Mouse (Mus musculus): ENCODE measurements at regions not wholly inside any gene's neighbourhood (a gene's known extent, or its start where the extent isn't known, plus 50 kb on each side); places are given as distances from the start of the nearest gene placed in this dataset.
"Not testable (repeated sequence)": the region's sequence is repeated elsewhere in the genome, so short reads cannot be mapped to it uniquely, and the experiment has no call there.

- H3K4me3 ChIP-seq (ENCODE audit: insufficient read depth, low read depth, low read length); H3K27ac ChIP-seq (ENCODE audit: insufficient read depth, low read depth, low read length); H3K4me1 ChIP-seq (ENCODE audit: control insufficient read depth, insufficient read depth, low read length): not testable (repeated sequence)
- 69% methylated on average over 8 of the region's 8 CpGs for WGBS
Measured at GRCm38 (mm10) chr14:52810275-52811127, 315.0 kb upstream of the Olfr1507 start.

- H3K4me1 ChIP-seq (ENCODE audit: control insufficient read depth, insufficient read depth, low read length); H3K27ac ChIP-seq (ENCODE audit: insufficient read depth, low read depth, low read length); H3K4me3 ChIP-seq (ENCODE audit: insufficient read depth, low read depth, low read length): not testable (repeated sequence)
- 80% methylated on average over 2 of the region's 2 CpGs for WGBS
Measured at GRCm38 (mm10) chr14:52801705-52802104, 306.2 kb upstream of the Olfr1507 start.

- WGBS: 92% methylated on average over 8 of the region's 9 CpGs
- not testable (repeated sequence) for H3K27ac ChIP-seq (ENCODE audit: insufficient read depth, low read depth, low read length); H3K4me1 ChIP-seq (ENCODE audit: control insufficient read depth, insufficient read depth, low read length); H3K4me3 ChIP-seq (ENCODE audit: insufficient read depth, low read depth, low read length)
Measured at GRCm38 (mm10) chr14:52792600-52792999, 297.1 kb upstream of the Olfr1507 start.

GRCm38 (mm10) chr14:52791828-52792227, 296.3 kb upstream of the Olfr1507 start:
- H3K4me3 ChIP-seq (ENCODE audit: insufficient read depth, low read depth, low read length); H3K4me1 ChIP-seq (ENCODE audit: control insufficient read depth, insufficient read depth, low read length); H3K27ac ChIP-seq (ENCODE audit: insufficient read depth, low read depth, low read length): not testable (repeated sequence)
- 36% methylated on average over 6 of the region's 6 CpGs for WGBS

GRCm38 (mm10) chr14:52782832-52783231, 287.3 kb upstream of the Olfr1507 start:
- not testable (repeated sequence) for H3K4me1 ChIP-seq (ENCODE audit: control insufficient read depth, insufficient read depth, low read length); H3K27ac ChIP-seq (ENCODE audit: insufficient read depth, low read depth, low read length); H3K4me3 ChIP-seq (ENCODE audit: insufficient read depth, low read depth, low read length)
- WGBS: 72% methylated on average over 4 of the region's 4 CpGs

- H3K4me1 ChIP-seq (ENCODE audit: control insufficient read depth, insufficient read depth, low read length); H3K4me3 ChIP-seq (ENCODE audit: insufficient read depth, low read depth, low read length); H3K27ac ChIP-seq (ENCODE audit: insufficient read depth, low read depth, low read length): not testable (repeated sequence)
- 86% methylated on average over 2 of the region's 2 CpGs for WGBS
Measured at GRCm38 (mm10) chr14:52775816-52776215, 280.3 kb upstream of the Olfr1507 start.

- not testable (repeated sequence) for H3K4me3 ChIP-seq (ENCODE audit: insufficient read depth, low read depth, low read length); H3K27ac ChIP-seq (ENCODE audit: insufficient read depth, low read depth, low read length); H3K4me1 ChIP-seq (ENCODE audit: control insufficient read depth, insufficient read depth, low read length)
- WGBS: 73% methylated on average over 1 of the region's 1 CpGs
Measured at GRCm38 (mm10) chr14:52769450-52769849, 273.9 kb upstream of the Olfr1507 start.

GRCm38 (mm10) chr14:52752159-52752558, 256.6 kb upstream of the Olfr1507 start:
- H3K4me3 ChIP-seq (ENCODE audit: insufficient read depth, low read depth, low read length); H3K4me1 ChIP-seq (ENCODE audit: control insufficient read depth, insufficient read depth, low read length); H3K27ac ChIP-seq (ENCODE audit: insufficient read depth, low read depth, low read length): not testable (repeated sequence)
- WGBS: 65% methylated on average over 1 of the region's 1 CpGs

- 60% methylated on average over 2 of the region's 3 CpGs for WGBS
- not testable (repeated sequence) for H3K4me1 ChIP-seq (ENCODE audit: control insufficient read depth, insufficient read depth, low read length); H3K27ac ChIP-seq (ENCODE audit: insufficient read depth, low read depth, low read length); H3K4me3 ChIP-seq (ENCODE audit: insufficient read depth, low read depth, low read length)
Measured at GRCm38 (mm10) chr14:52726680-52727079, 231.1 kb upstream of the Olfr1507 start.

GRCm38 (mm10) chr14:52724988-52725387, 229.4 kb upstream of the Olfr1507 start:
- not testable (repeated sequence) for H3K4me1 ChIP-seq (ENCODE audit: control insufficient read depth, insufficient read depth, low read length); H3K27ac ChIP-seq (ENCODE audit: insufficient read depth, low read depth, low read length); H3K4me3 ChIP-seq (ENCODE audit: insufficient read depth, low read depth, low read length)
- 87% methylated on average over 1 of the region's 1 CpGs for WGBS

GRCm38 (mm10) chr14:52720640-52721039, 225.1 kb upstream of the Olfr1507 start:
- TF ChIP-seq CTCF (IDR thresholded peaks at IDR 0.05; ENCODE audit: insufficient read depth, low read depth, low read length): no peak
- no peak for TF ChIP-seq POLR2A (IDR thresholded peaks at IDR 0.05; ENCODE audit: insufficient read depth, low read depth, low read length)
- H3K4me3 ChIP-seq (ENCODE audit: insufficient read depth, low read depth, low read length): no peak overlapping the region
- H3K4me1 ChIP-seq (ENCODE audit: control insufficient read depth, insufficient read depth, low read length): no peaks in the 10 kb centered on the region
- H3K27ac ChIP-seq (ENCODE audit: insufficient read depth, low read depth, low read length): no peak overlapping the region
- WGBS: 89% methylated on average over 9 of the region's 9 CpGs

- not testable (repeated sequence) for H3K27ac ChIP-seq (ENCODE audit: insufficient read depth, low read depth, low read length); H3K4me1 ChIP-seq (ENCODE audit: control insufficient read depth, insufficient read depth, low read length); H3K4me3 ChIP-seq (ENCODE audit: insufficient read depth, low read depth, low read length)
- WGBS: 100% methylated on average over 1 of the region's 1 CpGs
Measured at GRCm38 (mm10) chr14:52700851-52701250, 205.3 kb upstream of the Olfr1507 start.

GRCm38 (mm10) chr14:52683636-52684035, 188.1 kb upstream of the Olfr1507 start:
- no CpG with 5 or more reads among the region's 1 CpGs for WGBS
- not testable (repeated sequence) for H3K27ac ChIP-seq (ENCODE audit: insufficient read depth, low read depth, low read length); H3K4me1 ChIP-seq (ENCODE audit: control insufficient read depth, insufficient read depth, low read length); H3K4me3 ChIP-seq (ENCODE audit: insufficient read depth, low read depth, low read length)

All from olfactory bulb, adult 2 months (tissue).